Mouse (Mus musculus) brain, embryonic 18.5 days (tissue): ENCODE data around the gene Stk39.

Experiments
- DNase-seq: peaks from one replicate; pipeline ENCODE4 v3.0.0-alpha.2; 2012; ENCODE audit warnings: low read depth, low spot score

The Stk39 gene

GRCm38 (mm10) chr2:68289961-68290360, 182.1 kb downstream of the Stk39 start:
- no peak for DNase-seq

- no peak for DNase-seq
Observed at GRCm38 (mm10) chr2:68289177-68289576, 182.9 kb downstream of the Stk39 start.

DNA sequence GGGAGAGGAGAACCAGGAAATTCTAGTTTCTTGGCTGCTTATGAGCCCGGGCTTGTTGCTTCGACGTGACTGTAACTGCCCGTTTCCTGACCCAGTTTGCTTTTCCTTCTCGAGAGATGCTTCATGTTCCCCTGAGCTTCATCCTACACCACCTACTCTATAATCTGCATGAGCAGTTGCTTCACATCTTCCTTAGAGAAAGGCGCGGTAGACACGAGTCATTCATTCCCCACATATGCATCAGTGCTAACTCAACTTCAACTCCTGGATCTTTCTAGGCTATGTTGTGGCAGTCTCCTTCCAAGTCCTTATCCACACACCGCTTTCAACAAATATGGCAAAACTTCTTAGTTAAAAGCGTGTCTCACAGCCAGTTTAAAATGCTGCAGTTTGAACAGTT, 184.0 kb downstream of the Stk39 start:
- DNase-seq: no peak

DNA sequence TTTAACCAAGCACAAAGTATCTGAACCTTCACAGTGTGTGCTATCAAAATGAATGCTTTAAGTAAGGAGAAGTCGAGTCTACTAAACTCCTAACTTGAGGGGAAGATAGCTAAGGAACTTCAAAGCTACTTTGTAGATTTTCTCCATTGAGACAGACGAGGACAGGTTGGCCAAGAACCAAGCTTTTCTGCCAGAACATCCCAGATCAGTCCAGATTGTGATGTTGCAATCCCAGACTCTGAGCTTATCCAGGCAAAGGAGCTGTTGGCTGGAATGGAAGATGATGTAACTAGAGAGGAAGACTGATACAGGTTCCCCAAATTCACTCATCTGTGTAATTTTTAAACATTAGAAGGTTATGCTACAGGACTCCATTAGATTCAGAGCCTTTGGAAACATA, 187.7 kb downstream of the Stk39 start:
- DNase-seq: no peak

DNA sequence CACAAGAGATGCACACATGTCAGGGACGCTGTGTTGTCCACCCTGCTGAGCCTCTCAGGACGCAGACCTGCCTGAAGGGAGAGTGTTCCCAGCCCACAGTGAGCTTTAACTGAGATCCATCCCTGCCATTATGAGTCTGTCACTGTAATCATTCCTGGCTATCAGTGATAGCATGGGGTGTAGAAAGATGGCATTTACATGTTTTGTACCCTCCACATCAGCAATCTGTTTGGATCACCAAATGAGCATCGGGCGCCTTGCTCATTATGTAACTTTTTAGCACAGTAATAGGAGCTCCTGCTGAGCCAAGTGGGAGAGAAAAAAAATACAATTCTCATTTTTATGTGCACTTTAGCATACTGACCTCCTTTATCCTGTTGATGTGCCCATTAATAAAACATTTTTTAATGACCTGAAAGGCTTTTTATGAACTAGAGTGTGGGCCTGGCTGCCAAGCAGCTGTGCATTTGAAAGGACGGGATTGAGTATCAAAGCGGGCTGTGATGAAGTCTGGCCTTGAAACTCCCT, 189.0 kb downstream of the Stk39 start:
- DNase-seq: no peak

- no peak for DNase-seq
Observed at GRCm38 (mm10) chr2:68281575-68281974, 190.5 kb downstream of the Stk39 start.

- no peak for DNase-seq
Observed at GRCm38 (mm10) chr2:68271301-68271700, 200.8 kb downstream of the Stk39 start.

DNA sequence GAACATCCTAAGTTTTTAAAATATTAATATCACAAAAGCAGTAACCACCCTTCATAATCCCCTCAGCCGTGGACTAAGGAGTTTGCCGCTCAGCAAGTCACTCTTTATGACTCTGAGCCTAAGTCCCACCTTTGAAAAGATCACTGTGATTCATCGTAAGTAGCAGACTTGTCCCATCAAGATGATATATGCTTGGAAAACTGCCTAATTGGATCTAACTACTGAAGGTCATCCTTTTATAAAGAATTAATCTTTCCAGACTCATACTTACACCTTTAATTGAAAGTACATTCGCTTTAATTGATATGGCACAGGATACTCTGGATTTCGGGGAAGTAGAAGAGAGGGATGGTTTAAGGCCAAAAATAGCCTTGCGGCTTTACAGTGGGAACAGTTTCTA, 201.2 kb downstream of the Stk39 start:
- DNase-seq: no peak

GRCm38 (mm10) chr2:68269646-68270045, 202.4 kb downstream of the Stk39 start:
- DNase-seq: no peak

- no peak for DNase-seq
Observed at GRCm38 (mm10) chr2:68264826-68265225, 207.2 kb downstream of the Stk39 start.

DNA sequence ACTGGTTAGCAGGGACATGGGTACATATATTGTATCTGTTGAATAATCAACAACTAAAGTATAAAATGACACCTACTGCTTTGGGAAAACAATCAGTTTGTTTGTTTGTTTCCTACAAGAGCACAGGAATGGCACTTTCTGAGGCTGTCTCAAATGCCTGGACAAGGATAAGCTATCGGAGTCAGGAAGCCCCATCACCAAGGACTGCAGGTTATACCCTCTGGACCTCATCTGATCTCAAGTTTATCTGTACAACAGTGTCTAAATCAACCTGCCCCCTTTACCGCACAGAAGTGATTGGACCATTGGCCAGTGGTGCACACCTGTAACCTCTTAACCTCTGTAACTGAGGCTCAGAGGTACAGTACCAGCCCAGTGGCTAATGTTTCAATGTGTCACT, 211.2 kb downstream of the Stk39 start:
- no peak for DNase-seq

DNA sequence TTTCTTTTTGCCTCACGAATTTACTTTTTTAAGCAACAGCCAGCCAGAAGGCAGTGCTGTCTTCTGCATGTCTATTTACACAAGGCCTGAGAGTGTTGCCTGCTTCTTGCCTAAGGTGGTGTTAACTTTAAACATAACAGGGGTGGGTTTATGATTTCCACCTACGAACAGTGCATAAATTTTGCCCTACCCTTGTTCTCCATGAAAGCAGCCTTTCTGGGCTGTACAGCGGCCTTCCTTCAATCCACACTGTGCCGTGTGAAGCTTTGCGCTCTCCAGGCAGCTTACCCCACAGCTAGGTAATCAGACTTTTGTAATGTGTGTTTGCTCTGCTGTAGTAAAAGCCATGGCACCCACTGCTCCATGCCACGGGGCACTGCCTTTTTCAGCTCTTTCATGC, 214.5 kb downstream of the Stk39 start:
- no peak for DNase-seq

DNA sequence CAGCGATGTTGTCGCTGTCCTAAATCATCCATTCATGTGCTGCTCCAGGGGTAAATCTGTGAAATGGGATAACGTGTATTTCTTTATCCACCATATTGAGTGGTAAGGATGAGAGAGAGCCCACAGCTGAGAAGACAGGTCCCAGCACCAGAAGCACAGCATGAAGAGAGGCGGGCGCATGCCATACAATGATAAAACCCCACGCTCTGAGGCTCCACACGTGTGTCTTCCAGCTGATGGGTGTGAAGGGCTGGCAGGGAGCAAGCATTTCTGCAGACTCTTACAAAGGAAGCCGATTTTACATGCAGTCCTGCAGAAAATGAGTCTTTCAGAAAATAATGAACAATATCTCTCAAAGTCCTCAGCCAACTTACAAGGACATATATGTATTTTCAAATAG, 215.6 kb downstream of the Stk39 start:
- DNase-seq: no peak

DNA sequence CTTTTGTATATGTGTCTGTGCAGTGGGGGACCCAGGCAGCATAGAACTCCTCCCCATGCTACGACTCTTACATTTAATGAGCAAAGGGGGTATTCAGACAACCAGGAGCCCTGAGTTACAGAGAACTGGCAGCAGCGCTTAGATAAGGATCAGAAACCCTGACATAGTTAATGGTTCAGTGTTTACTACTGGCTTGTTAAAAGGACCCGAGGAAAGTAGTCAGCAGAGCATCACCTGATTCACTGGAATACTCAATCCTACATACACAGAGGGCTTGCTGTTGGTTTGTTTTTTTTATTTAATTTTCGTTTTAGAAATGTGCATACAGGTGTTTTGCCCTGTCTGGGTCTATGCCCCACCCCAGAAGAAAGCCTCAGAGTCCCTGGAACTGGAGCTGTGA, 217.3 kb downstream of the Stk39 start:
- DNase-seq: no peak

DNA sequence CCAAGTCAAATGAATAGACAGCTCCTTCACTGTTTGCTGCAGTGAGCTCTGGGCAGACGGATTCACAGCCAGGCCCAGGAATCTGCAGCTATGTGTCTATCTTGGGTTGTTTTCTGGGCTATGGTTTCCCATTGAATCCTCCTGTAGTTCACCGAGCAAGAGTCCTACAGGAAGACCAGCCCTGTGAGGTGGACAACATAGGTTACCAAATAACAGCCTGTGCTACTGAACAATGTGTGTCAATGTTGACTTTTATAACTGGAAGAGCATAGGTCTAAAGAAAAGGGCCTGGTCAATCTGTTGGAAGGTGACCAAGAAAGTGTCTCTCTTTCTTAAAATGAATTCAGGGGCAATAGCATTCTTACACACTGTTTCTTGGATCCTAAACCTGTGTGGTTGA, 218.8 kb downstream of the Stk39 start:
- DNase-seq: no peak

DNA sequence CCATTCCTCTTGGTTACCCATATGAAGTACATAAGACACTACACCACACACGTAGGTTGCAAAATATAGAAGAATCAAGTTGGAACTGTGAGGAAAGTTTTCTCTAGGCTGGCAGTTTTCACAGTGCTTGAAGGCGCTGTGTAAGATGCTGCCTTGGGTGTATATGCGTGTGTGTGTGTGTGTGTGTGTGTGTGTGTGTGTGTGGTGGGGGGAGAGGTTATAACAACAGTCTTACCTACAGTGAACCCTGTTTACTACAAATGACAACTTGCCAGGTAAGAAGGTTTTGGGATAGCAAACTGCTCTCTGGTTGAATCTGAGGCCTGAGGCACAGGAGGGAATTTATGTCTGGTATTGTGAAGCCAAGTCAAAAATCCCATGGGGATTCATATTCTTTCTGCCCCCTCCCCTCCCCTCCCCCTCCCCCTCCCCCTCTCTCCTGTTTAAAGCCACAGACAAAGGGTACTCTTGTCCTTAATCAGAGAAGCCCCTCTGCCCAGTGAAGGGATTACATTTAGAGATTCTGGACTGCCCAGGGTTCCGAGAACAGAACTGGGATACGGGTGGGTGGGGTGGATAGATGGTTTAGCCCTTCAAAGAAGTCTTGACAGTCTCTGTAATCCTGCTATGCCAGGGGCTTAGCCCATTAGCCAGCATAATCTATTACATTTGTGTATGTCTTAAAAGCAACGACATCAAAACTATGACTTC, 219.9 kb downstream of the Stk39 start:
- DNase-seq: no peak

DNA sequence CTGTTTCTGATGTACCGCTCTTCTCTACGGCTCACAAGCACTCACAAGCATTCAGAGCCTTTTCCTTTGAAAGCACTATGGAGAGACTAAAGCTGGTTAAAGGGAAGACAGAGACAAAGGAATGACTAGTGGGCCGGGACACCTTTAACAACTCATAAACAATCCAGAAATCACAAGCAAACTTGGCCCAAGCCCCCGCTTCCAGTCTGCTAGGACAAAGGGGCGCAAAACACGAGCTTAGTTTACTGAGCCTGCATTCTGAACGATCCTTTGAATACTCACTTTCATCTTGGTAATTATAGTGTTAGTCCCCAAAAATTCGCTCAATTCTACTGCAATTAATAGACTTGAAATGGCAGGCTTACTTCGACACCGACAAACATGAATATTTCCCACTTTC, 221.2 kb downstream of the Stk39 start:
- no peak for DNase-seq

DNA sequence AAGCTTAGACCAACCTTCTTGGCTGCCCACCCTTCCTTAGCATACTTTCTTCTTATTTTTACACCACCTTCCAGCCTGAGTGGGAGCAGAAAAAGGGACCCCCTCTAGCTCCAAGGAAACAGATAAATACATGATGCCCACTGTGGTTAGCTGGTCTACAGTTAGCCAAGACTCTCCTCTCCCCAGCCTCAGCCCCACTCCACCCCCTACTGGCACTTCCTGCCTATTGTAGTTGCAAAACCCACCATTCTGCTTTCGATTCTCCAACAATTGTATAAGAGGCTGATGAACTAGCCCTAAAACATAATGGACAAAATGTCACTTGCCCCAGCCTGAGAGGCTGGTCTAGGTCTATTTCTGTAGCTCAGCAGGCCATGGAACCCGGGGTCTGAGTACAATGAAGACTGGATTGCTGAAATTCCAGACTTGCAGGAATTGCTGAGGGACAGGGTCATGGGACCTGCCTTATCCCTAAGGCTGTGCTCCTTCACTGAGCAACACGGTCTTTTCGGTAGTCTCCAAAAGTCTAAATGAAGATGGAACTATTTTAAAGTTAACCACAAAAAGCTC, 222.1 kb downstream of the Stk39 start:
- DNase-seq: no peak

DNA sequence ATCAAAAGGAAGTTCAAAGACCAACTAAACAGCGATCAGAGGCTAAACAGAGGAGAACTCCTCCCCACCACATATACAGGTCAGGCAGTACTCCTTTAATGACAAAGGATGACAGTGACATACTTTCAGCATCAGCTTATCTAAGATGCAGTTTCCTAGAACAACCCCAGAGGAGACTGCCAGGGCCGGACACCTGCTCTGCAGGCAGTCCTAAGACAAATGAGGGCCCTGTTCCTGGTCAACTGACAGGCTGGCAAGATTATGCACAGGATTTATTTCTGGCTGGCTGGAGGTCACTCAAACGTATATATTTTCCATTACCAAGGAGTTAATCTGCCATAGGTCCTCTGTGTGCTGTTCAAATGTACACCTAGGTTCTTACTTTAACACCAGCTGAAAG, 225.8 kb downstream of the Stk39 start:
- no peak for DNase-seq

DNA sequence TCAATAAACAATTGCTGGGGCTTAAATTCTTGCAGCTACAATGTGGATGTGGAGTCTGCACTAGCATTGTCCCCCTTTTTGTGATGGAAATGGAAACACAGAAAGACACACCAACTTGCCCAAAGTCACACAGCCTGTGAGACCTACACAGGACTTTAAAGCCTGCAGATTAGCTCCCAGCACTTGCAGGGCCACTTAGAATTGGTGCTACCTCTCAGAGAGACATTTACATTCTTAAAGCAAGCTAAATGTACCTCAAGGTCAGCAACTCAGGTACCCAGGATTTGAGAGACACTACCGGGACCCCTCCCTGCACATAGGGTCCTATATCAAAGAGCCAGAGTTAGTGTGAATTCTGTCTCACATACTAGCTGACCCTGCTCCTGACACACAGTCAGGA, 227.5 kb downstream of the Stk39 start:
- no peak for DNase-seq

- DNase-seq: no peak
Observed at GRCm38 (mm10) chr2:68243879-68244553, 228.1 kb downstream of the Stk39 start.

- DNase-seq: no peak
Observed at GRCm38 (mm10) chr2:68243273-68243672, 228.8 kb downstream of the Stk39 start.

DNA sequence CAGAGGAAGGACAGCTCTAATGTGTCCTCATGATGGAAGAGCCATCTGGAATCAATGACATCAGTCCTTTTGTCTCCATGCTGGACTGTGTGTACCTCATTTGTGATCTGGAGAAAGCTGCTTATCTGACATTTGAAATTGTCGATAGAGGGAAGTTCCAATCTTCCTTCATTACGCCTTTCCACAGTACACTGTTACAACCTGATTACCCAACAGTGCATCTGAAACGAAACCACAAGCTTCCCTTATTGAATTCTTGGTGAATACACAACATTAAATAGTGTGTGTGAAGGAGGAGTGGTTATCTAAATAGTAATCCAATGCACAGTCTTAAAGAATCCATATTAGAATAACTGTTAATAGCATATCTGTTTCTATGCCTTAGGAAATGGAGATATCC, 230.0 kb downstream of the Stk39 start:
- DNase-seq: no peak
